Mouse (Mus musculus) midbrain, embryonic 12.5 days (tissue): ENCODE results near the gene Glyr1. TPM values are rescaled to one million over a fixed set of nuclear protein-coding genes. Genes with fewer than 3 reads are reported as not detected.

Experiments used
- ATAC-seq: fragments of 200-750 bp; cut with Nextera tagmentation; 2 replicates; pipeline ENCODE4 v1.8.0; 2017; ENCODE audit warnings: low read depth, moderate TSS enrichment, moderate library complexity; ENCODE audit not compliant: low FRiP score
- H3K27ac ChIP-seq: fragments of 300-500 bp; sonication (generic); replicated peaks from 2 replicates; pipeline ENCODE4 v1.5.1; 2016; ENCODE audit warnings: mild to moderate bottlenecking
- H3K27me3 ChIP-seq: fragments of 300-500 bp; sonication (generic); 2 replicates; pipeline ENCODE4 v1.6.1; 2016; ENCODE audit warnings: mild to moderate bottlenecking
- H3K36me3 ChIP-seq: fragments of 300-500 bp; sonication (generic); 2 replicates; pipeline ENCODE4 v1.6.1; 2016
- H3K4me1 ChIP-seq: fragments of 300-500 bp; sonication (generic); 2 replicates; pipeline ENCODE4 v1.6.1; 2016
- H3K4me2 ChIP-seq: fragments of 300-500 bp; sonication (generic); replicated peaks from 2 replicates; pipeline ENCODE4 v1.6.1; 2016; ENCODE audit warnings: mild to moderate bottlenecking, moderate library complexity
- H3K4me3 ChIP-seq: fragments of 300-500 bp; sonication (generic); 2 replicates; pipeline ENCODE4 v1.5.1; 2016; ENCODE audit warnings: mild to moderate bottlenecking
- H3K9ac ChIP-seq: fragments of 300-500 bp; sonication (generic); replicated peaks from 2 replicates; pipeline ENCODE4 v1.6.1; 2016; ENCODE audit warnings: mild to moderate bottlenecking, moderate library complexity
- H3K9me3 ChIP-seq: fragments of 300-500 bp; sonication (generic); 2 replicates; pipeline ENCODE4 v1.6.1; 2016; ENCODE audit warnings: mild to moderate bottlenecking
- WGBS: fragments of 180-500 bp; shearing (Covaris S2); methylation state at CpG from one replicate; pipeline ENCODE4 v1.1.7; 2016; 5-methylcytosine and 5-hydroxymethylcytosine counted together
- polyA plus RNA-seq: library from polyadenylated mRNA; unstranded; fragments of >200 nt; fragmentation: Nextera tagmentation; extraction: Ambion mirVana; gene quantifications from 2 replicates; pipeline ENCODE4 v1.2.1, GENCODE M21; 2016

Gene Glyr1
- polyA plus RNA-seq, 1 experiment from 2014 or later, result 235 TPM

- WGBS, result 88% methylated on average over 4 of the region's 4 CpGs
- no peak overlapping the region for H3K4me3 ChIP-seq
- no peaks in the 10 kb centered on the region for H3K27me3 ChIP-seq
- no peak for ATAC-seq
- H3K4me2 ChIP-seq, result no peak overlapping the region
- H3K9me3 ChIP-seq, result no peaks in the 10 kb centered on the region
- H3K9ac ChIP-seq, result no peak overlapping the region
- H3K4me1 ChIP-seq, result no peaks in the 10 kb centered on the region
- H3K36me3 ChIP-seq, result no peaks in the 10 kb centered on the region
- no peak overlapping the region for H3K27ac ChIP-seq
Observed at GRCm38 (mm10) chr16:4971626-4972025, 78.0 kb downstream of the Glyr1 start.

- H3K27ac ChIP-seq, result no peak overlapping the region
- no peaks in the 10 kb centered on the region for H3K36me3 ChIP-seq
- peaks cover 5% of the 10 kb centered on the region; the same call in 1 of the 2 replicates for H3K4me1 ChIP-seq
- H3K9ac ChIP-seq, result no peak overlapping the region
- H3K9me3 ChIP-seq, result no peaks in the 10 kb centered on the region
- ATAC-seq, result no peak
- no peaks in the 10 kb centered on the region for H3K27me3 ChIP-seq
- no peak overlapping the region for H3K4me3 ChIP-seq
- H3K4me2 ChIP-seq, result no peak overlapping the region
- WGBS, result 87% methylated on average over 5 of the region's 5 CpGs
Observed at GRCm38 (mm10) chr16:4969055-4969843, 80.4 kb downstream of the Glyr1 start.

DNA sequence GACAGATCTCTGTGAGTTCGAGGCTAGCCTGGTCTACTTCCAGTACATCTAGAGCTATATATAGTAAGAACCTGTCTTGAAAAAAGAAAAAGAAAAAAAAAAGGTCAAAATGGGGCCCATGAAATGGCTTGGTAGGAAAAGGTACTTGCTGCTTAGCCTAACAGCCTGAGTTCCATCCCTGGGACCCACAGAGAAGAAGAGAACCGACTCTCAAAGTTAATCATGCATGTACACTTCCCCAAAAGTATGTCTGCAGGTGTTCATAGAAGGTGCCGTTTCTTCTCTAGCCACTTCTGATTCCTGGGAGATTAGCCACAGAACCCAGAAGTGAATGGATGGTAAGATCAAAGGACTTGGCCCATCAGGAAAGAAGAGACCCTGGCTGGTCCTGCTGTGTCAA lies 81.2 kb downstream of the Glyr1 start:
- H3K27ac ChIP-seq, result no peak overlapping the region

GRCm38 (mm10) chr16:4965392-4966129 lies 84.1 kb downstream of the Glyr1 start:
- 86% methylated on average over 8 of the region's 8 CpGs for WGBS
- Histone ChIP-seq H3K9me3 (no peaks in the 10 kb centered on the region), H3K27me3 (no peaks in the 10 kb centered on the region), H3K4me2 (peak overlapping the region; percentile 80), H3K27ac (no peak overlapping the region), H3K9ac (no peak overlapping the region), H3K4me3 (no peak overlapping the region; the same call in 1 of the 2 replicates), H3K4me1 (peaks cover 19% of the 10 kb centered on the region), H3K36me3 (no peaks in the 10 kb centered on the region)
- ATAC-seq, result no peak

More for the DNA sequence above, 81.2 kb downstream of the Glyr1 start:
- Histone ChIP-seq H3K27me3 (no peaks in the 10 kb centered on the region), H3K9ac (no peak overlapping the region), H3K9me3 (no peaks in the 10 kb centered on the region), H3K4me3 (no peak overlapping the region), H3K4me2 (no peak overlapping the region), H3K4me1 (peaks cover 6% of the 10 kb centered on the region), H3K36me3 (no peaks in the 10 kb centered on the region)
- ATAC-seq, result no peak
- WGBS, result 82% methylated on average over 3 of the region's 3 CpGs

- Histone ChIP-seq H3K4me2 (peak overlapping the region; percentile 80), H3K9me3 (no peaks in the 10 kb centered on the region), H3K27me3 (no peaks in the 10 kb centered on the region), H3K4me3 (peak overlapping the region; percentile 95), H3K36me3 (peaks cover 6% of the 10 kb centered on the region), H3K9ac (peak overlapping the region; percentile 81), H3K4me1 (peaks cover 19% of the 10 kb centered on the region), H3K27ac (peak overlapping the region; percentile 88)
- peak; percentile 25; the same call in 1 of the 2 replicates for ATAC-seq
- 24% methylated on average over 13 of the region's 13 CpGs for WGBS
Observed at GRCm38 (mm10) chr16:4964731-4965391, 84.8 kb downstream of the Glyr1 start.

Other genes with a start within 250 kb of the Glyr1 start
- gene 4930562C15Rik, start 214.4 kb downstream of the Glyr1 start, polyA plus RNA-seq, result 0.69 and 0.75 TPM in 2 replicates
- 31.7 and 31.9 TPM in 2 replicates for gene Ubald1, start 169.5 kb downstream of the Glyr1 start, polyA plus RNA-seq
- gene Mgrn1, start 163.6 kb downstream of the Glyr1 start, polyA plus RNA-seq, result 83.2 and 88.5 TPM in 2 replicates
- 117 and 124 TPM in 2 replicates for gene Nudt16l1, start 111.1 kb downstream of the Glyr1 start, polyA plus RNA-seq
- 66.8 and 68.2 TPM in 2 replicates for gene Anks3, start 85.7 kb downstream of the Glyr1 start, polyA plus RNA-seq
- gene Sept12, start 52.0 kb downstream of the Glyr1 start, polyA plus RNA-seq, result not detected in 2 replicates
- 0.98 TPM in 1 of 2 replicates, not detected in the other for gene Smim22, start 42.6 kb downstream of the Glyr1 start, polyA plus RNA-seq
- 90.2 and 95.8 TPM in 2 replicates for gene Rogdi, start 36.3 kb downstream of the Glyr1 start, polyA plus RNA-seq
- 26.3 and 26.6 TPM in 2 replicates for gene Ubn1, start 194 bp upstream of the Glyr1 start, polyA plus RNA-seq
- gene Ppl, start 82.6 kb upstream of the Glyr1 start, polyA plus RNA-seq, result 0.89 and 1.4 TPM in 2 replicates
- gene Sec14l5, start 97.2 kb upstream of the Glyr1 start, polyA plus RNA-seq, result 1.3 TPM in 2 replicates
- 11.2 and 12.9 TPM in 2 replicates for gene Nagpa, start 154.1 kb upstream of the Glyr1 start, polyA plus RNA-seq
- gene AU021092, start 172.4 kb upstream of the Glyr1 start, polyA plus RNA-seq, result 6.1 and 6.4 TPM in 2 replicates
- 26.3 and 27.0 TPM in 2 replicates for gene Alg1, start 183.8 kb upstream of the Glyr1 start, polyA plus RNA-seq
- 7.8 and 11.3 TPM in 2 replicates for gene Eef2kmt, start 206.1 kb upstream of the Glyr1 start, polyA plus RNA-seq